ENCODE assay signal across 10 mouse cellular contexts in genomic region chr13:23459264-23459846, GRCm38 (mm10). TPM values are rescaled to one million over a fixed set of nuclear protein-coding genes. Genes with fewer than 3 reads are reported as not detected.
DNase-seq lines count a peak whose midpoint lies in the region; ATAC-seq and TF ChIP-seq lines count a peak whose summit lies in the region.
"Had no signal": no experiment of that assay in that cellular context is flagged by ENCODE, and none has a peak within 500 bp of the region (broad histone marks: within the 10 kb centered on the region; RNA-seq: fewer than 3 reads in every experiment).

No protein-coding gene starts in this region.

- H3K36me3 ChIP-seq in forebrain, postnatal 0 days (ENCODE audit: insufficient read depth) = no peaks in the 10 kb centered on the region
- no peaks in the 10 kb centered on the region for H3K36me3 ChIP-seq in forebrain, embryonic 12.5 days (replicated peaks)
- H3K36me3 ChIP-seq in megakaryocyte, embryonic 14.5 days (replicated peaks; ENCODE audit: low read length) = no peaks in the 10 kb centered on the region
- H3K36me3 ChIP-seq in embryonic facial prominence, embryonic 13.5 days = no peaks in the 10 kb centered on the region

- no peak for TF ChIP-seq CTCF in forebrain, postnatal 0 days (IDR thresholded peaks at IDR 0.05; ENCODE audit: low read depth)

- no peak overlapping the region for H3K4me2 ChIP-seq in forebrain, postnatal 0 days (ENCODE audit: low read depth)
- H3K4me2 ChIP-seq in forebrain, embryonic 12.5 days = no peak overlapping the region
- peak overlapping the region; percentile 36 for H3K4me2 ChIP-seq in embryonic facial prominence, embryonic 13.5 days

- H3K4me1 ChIP-seq in forebrain, postnatal 0 days (ENCODE audit: insufficient read depth) = no peaks in the 10 kb centered on the region; the same call in 1 of the 2 replicates
- peaks cover 3% of the 10 kb centered on the region for H3K4me1 ChIP-seq in forebrain, embryonic 12.5 days
- peaks cover 31% of the 10 kb centered on the region for H3K4me1 ChIP-seq in megakaryocyte, embryonic 14.5 days
- H3K4me1 ChIP-seq in embryonic facial prominence, embryonic 13.5 days = peaks cover under 1% of the 10 kb centered on the region; the same call in 1 of the 2 replicates

- no peaks in the 10 kb centered on the region for H3K27me3 ChIP-seq in forebrain, postnatal 0 days (ENCODE audit: insufficient read depth, low read length)
- peaks cover 15% of the 10 kb centered on the region for H3K27me3 ChIP-seq in forebrain, embryonic 12.5 days
- H3K27me3 ChIP-seq in megakaryocyte, embryonic 14.5 days (replicated peaks) = peaks cover 17% of the 10 kb centered on the region
- 0 out of 2 replicates have a peak, but pooled peaks cover 8% of the 10 kb centered on the region for H3K27me3 ChIP-seq in embryonic facial prominence, embryonic 13.5 days

- no peak for DNase-seq in forebrain, postnatal 0 days
- no peak for DNase-seq in layer of hippocampus, postnatal 10 days (ENCODE audit: low spot score in 2 of 2)
- no peak for DNase-seq in layer of hippocampus, adult 18-20 months (ENCODE audit: low spot score in 2 of 2)

- H3K9ac ChIP-seq in forebrain, postnatal 0 days = no peak overlapping the region
- no peak overlapping the region for H3K9ac ChIP-seq in forebrain, embryonic 12.5 days
- no peak overlapping the region for H3K9ac ChIP-seq in embryonic facial prominence, embryonic 13.5 days

- 0 out of 2 replicates have a peak overlapping the region, but pooled peaks have one; percentile 5 for H3K4me3 ChIP-seq in forebrain, postnatal 0 days (ENCODE audit: low read depth, low read length)
- no peak overlapping the region for H3K4me3 ChIP-seq in forebrain, embryonic 12.5 days (replicated peaks)
- peak overlapping the region; percentile 15 for H3K4me3 ChIP-seq in megakaryocyte, embryonic 14.5 days (replicated peaks)
- peak overlapping the region; percentile 20; the same call in 1 of the 2 replicates for H3K4me3 ChIP-seq in embryonic facial prominence, embryonic 13.5 days

- no peak overlapping the region for H3K27ac ChIP-seq in forebrain, postnatal 0 days (ENCODE audit: low read depth, low read length)
- H3K27ac ChIP-seq in forebrain, embryonic 12.5 days = no peak overlapping the region
- no peak overlapping the region for H3K27ac ChIP-seq in embryonic facial prominence, embryonic 13.5 days

- ATAC-seq in forebrain, postnatal 0 days = no peak
- no peak for ATAC-seq in forebrain, embryonic 12.5 days (ENCODE audit: low FRiP score)
- no peak for ATAC-seq in megakaryocyte, adult 5-6 weeks (ENCODE audit: poor library complexity, severe bottlenecking)
- no peak for ATAC-seq in embryonic facial prominence, embryonic 13.5 days (ENCODE audit: insufficient number of reproducible peaks, insufficient read depth, low FRiP score, low TSS enrichment, low read depth)
- ATAC-seq in megakaryocyte-erythroid progenitor cell, adult 5-6 weeks (replicated peaks; ENCODE audit: low FRiP score, low TSS enrichment, poor library complexity, severe bottlenecking) = peak; percentile 90

- H3K9me3 ChIP-seq in forebrain, postnatal 0 days (ENCODE audit: low read length) = no peaks in the 10 kb centered on the region
- no peaks in the 10 kb centered on the region for H3K9me3 ChIP-seq in forebrain, embryonic 12.5 days
- H3K9me3 ChIP-seq in megakaryocyte, embryonic 14.5 days = no peaks in the 10 kb centered on the region
- H3K9me3 ChIP-seq in embryonic facial prominence, embryonic 13.5 days = no peaks in the 10 kb centered on the region

- WGBS in forebrain, postnatal 0 days = 20% methylated on average over 15 of the region's 15 CpGs
- 16% methylated on average over 15 of the region's 15 CpGs for WGBS in forebrain, embryonic 12.5 days
- WGBS in embryonic facial prominence, embryonic 13.5 days = 16% methylated on average over 15 of the region's 15 CpGs

RNA-seq across cellular contexts. Expression of gene Btn1a1, which starts 6.3 kb away (rescaled TPM):
- 0.08 and 0.33 TPM in 2 replicates for total RNA-seq in forebrain, postnatal 0 days (2014; rRNA removed)
- 0.12 TPM in 1 of 2 replicates, not detected in the other for polyA plus RNA-seq in forebrain, postnatal 0 days (2015; fragmentation: Nextera tagmentation; extraction: Ambion mirVana)
- polyA plus RNA-seq in forebrain, embryonic 12.5 days (2016; fragmentation: Nextera tagmentation; extraction: Ambion mirVana) = 0.18 and 0.36 TPM in 2 replicates
- polyA plus RNA-seq in megakaryocyte, embryonic 14.5 days (2012; ENCODE audit: insufficient read depth, low replicate concordance) = not detected in 2 replicates
- total RNA-seq in megakaryocyte, adult 5-6 weeks (2015) = not detected in 2 replicates
- not detected in 2 replicates for total RNA-seq in megakaryocyte, adult 5-6 weeks (2017)
- polyA plus RNA-seq in embryonic facial prominence, embryonic 13.5 days (2015; fragmentation: Nextera tagmentation; extraction: Ambion mirVana) = not detected in 2 replicates
- total RNA-seq in megakaryocyte-erythroid progenitor cell, adult 5-6 weeks (2014; fragmentation: Nextera tagmentation) = not detected in 2 replicates
- total RNA-seq in megakaryocyte-erythroid progenitor cell, adult 5-6 weeks (2017) = not detected in 2 replicates
- total RNA-seq in layer of hippocampus, postnatal 10 days (2021) = not detected
- total RNA-seq in layer of hippocampus, adult 18-20 months (2021) = not detected
- total RNA-seq: heart, adult 8-10 months; layer of hippocampus, postnatal 14 days had no signal

RNA-seq across cellular contexts. Expression of gene Btn2a2, which starts 29.3 kb away (rescaled TPM):
- total RNA-seq in forebrain, postnatal 0 days (2014; rRNA removed) = not detected in 2 replicates
- polyA plus RNA-seq in forebrain, postnatal 0 days (2015; fragmentation: Nextera tagmentation; extraction: Ambion mirVana) = 0.10 TPM in 1 of 2 replicates, not detected in the other
- 0.23 and 0.36 TPM in 2 replicates for polyA plus RNA-seq in forebrain, embryonic 12.5 days (2016; fragmentation: Nextera tagmentation; extraction: Ambion mirVana)
- polyA plus RNA-seq in megakaryocyte, embryonic 14.5 days (2012; ENCODE audit: insufficient read depth, low replicate concordance) = not detected in 2 replicates
- not detected in 2 replicates for total RNA-seq in megakaryocyte, adult 5-6 weeks (2015)
- total RNA-seq in megakaryocyte, adult 5-6 weeks (2017) = not detected in 2 replicates
- 1.5 and 1.7 TPM in 2 replicates for polyA plus RNA-seq in embryonic facial prominence, embryonic 13.5 days (2015; fragmentation: Nextera tagmentation; extraction: Ambion mirVana)
- not detected in 2 replicates for total RNA-seq in megakaryocyte-erythroid progenitor cell, adult 5-6 weeks (2014; fragmentation: Nextera tagmentation)
- total RNA-seq in megakaryocyte-erythroid progenitor cell, adult 5-6 weeks (2017) = not detected in 2 replicates
- total RNA-seq in layer of hippocampus, postnatal 10 days (2021) = under 1 TPM; 0.53 to 0.58 TPM
- 1 to 10 TPM in 1 of 2 experiments, under 1 TPM in 1; 0.91 to 1.4 TPM for total RNA-seq in layer of hippocampus, adult 18-20 months (2021)
- total RNA-seq: heart, adult 8-10 months had no signal

RNA-seq across cellular contexts. Expression of gene Abt1, which starts 35.7 kb away (rescaled TPM):
- total RNA-seq in forebrain, postnatal 0 days (2014; rRNA removed) = 6.5 and 8.2 TPM in 2 replicates
- 7.7 and 8.2 TPM in 2 replicates for polyA plus RNA-seq in forebrain, postnatal 0 days (2015; fragmentation: Nextera tagmentation; extraction: Ambion mirVana)
- 13.0 and 13.2 TPM in 2 replicates for polyA plus RNA-seq in forebrain, embryonic 12.5 days (2016; fragmentation: Nextera tagmentation; extraction: Ambion mirVana)
- polyA plus RNA-seq in megakaryocyte, embryonic 14.5 days (2012; ENCODE audit: insufficient read depth, low replicate concordance) = 1.6 and 7.8 TPM in 2 replicates
- total RNA-seq in megakaryocyte, adult 5-6 weeks (2015) = 5.1 and 5.2 TPM in 2 replicates
- 6.8 and 11.2 TPM in 2 replicates for total RNA-seq in megakaryocyte, adult 5-6 weeks (2017)
- polyA plus RNA-seq in embryonic facial prominence, embryonic 13.5 days (2015; fragmentation: Nextera tagmentation; extraction: Ambion mirVana) = 13.1 and 14.6 TPM in 2 replicates
- 8.0 and 10.7 TPM in 2 replicates for total RNA-seq in megakaryocyte-erythroid progenitor cell, adult 5-6 weeks (2014; fragmentation: Nextera tagmentation)
- 12.8 and 13.7 TPM in 2 replicates for total RNA-seq in megakaryocyte-erythroid progenitor cell, adult 5-6 weeks (2017)
- 1 to 10 TPM; 7.0 to 7.5 TPM for total RNA-seq in layer of hippocampus, postnatal 10 days (2021)
- 1 to 10 TPM; 8.8 to 9.5 TPM for total RNA-seq in layer of hippocampus, adult 18-20 months (2021)
